Mouse (Mus musculus) heart, embryonic 10.5 days (tissue): ENCODE data around the gene Tbc1d23. TPM values are rescaled to one million over a fixed set of nuclear protein-coding genes. Genes with fewer than 3 reads are reported as not detected.
"Not testable (repeated sequence)": the region's sequence is repeated elsewhere in the genome, so short reads cannot be mapped to it uniquely, and the experiment has no call there.

ENCODE experiments used
- DNase-seq: peaks from one replicate; pipeline ENCODE4 v3.0.0-alpha.2; 2017; ENCODE audit warnings: low spot score
- H3K27ac ChIP-seq: fragments of 300-500 bp; sonication (generic); 2 replicates; pipeline ENCODE4 v1.5.1; 2016; ENCODE audit warnings: mild to moderate bottlenecking
- H3K27me3 ChIP-seq: fragments of 300-500 bp; sonication (generic); 2 replicates; pipeline ENCODE4 v1.6.1; 2016; ENCODE audit warnings: mild to moderate bottlenecking; ENCODE audit not compliant: poor library complexity, insufficient read depth, severe bottlenecking
- H3K36me3 ChIP-seq: fragments of 300-500 bp; sonication (generic); 2 replicates; pipeline ENCODE4 v1.6.1; 2016; ENCODE audit warnings: mild to moderate bottlenecking, moderate library complexity
- H3K4me1 ChIP-seq: fragments of 300-500 bp; sonication (generic); 2 replicates; pipeline ENCODE4 v1.6.1; 2016; ENCODE audit warnings: mild to moderate bottlenecking
- H3K4me3 ChIP-seq: fragments of 300-500 bp; sonication (generic); 2 replicates; pipeline ENCODE4 v1.5.1; 2016; ENCODE audit warnings: mild to moderate bottlenecking, moderate library complexity
- H3K9me3 ChIP-seq: fragments of 300-500 bp; sonication (generic); 2 replicates; pipeline ENCODE4 v1.6.1; 2016; ENCODE audit warnings: mild to moderate bottlenecking, moderate library complexity
- WGBS: fragments of 180-500 bp; shearing (Covaris S2); methylation state at CpG from one replicate; pipeline ENCODE4 v1.1.7; 2016; 5-methylcytosine and 5-hydroxymethylcytosine counted together
- polyA plus RNA-seq: library from polyadenylated mRNA; unstranded; fragments of >200 nt; fragmentation: Nextera tagmentation; extraction: Ambion mirVana; gene quantifications from 2 replicates; pipeline ENCODE4 v1.2.1, GENCODE M21; 2016

The Tbc1d23 gene
- polyA plus RNA-seq, 1 experiment from 2014 or later, result 16.7 TPM

DNA sequence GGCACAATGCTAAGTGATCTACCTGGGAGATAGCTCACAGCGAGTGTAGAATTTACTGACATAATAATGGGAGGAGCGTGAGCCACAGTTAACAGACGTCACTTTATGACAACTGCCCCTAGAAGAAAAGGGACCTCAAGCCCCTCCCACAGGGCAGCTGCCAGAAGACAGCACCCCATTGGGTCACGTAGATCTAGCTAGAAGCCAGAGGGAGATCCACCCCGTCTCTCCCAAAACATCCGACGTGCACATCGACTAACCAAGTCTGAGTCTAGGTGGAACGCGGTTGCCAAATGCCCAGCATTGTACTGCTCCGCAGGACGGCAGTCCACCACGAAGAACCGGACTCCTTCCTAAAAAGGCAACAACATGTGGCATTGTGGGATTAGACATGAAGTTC, 40.1 kb downstream of the Tbc1d23 start:
- 93% methylated on average over 14 of the region's 14 CpGs for WGBS
- peaks cover 31% of the 10 kb centered on the region for H3K36me3 ChIP-seq

DNA sequence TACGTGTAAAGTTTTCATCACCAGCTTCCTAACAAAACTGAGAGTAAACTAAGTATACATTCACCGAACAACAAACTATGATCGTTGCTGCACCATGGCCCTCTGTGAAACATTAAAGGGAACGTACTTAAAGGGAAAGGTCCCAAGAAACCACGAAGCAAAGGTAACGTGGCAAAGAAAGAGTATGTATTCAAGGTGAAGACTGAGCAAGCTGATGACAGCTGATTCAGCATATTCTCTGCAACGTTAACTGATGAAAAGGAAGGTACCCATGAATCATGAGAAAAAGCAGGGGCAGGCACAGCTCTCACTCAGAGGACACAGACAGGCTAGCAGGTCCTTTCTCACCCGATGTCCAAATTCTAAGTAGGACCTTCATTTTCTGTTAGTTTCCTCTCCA, 40.9 kb downstream of the Tbc1d23 start:
- Histone ChIP-seq H3K4me1 (no peaks in the 10 kb centered on the region), H3K27me3 (no peaks in the 10 kb centered on the region), H3K4me3 (no peak overlapping the region), H3K36me3 (peaks cover 39% of the 10 kb centered on the region), H3K9me3 (no peaks in the 10 kb centered on the region), H3K27ac (no peak overlapping the region)
- WGBS, result 85% methylated on average over 8 of the region's 8 CpGs
- no peak for DNase-seq

More for the DNA sequence above, 40.1 kb downstream of the Tbc1d23 start:
- H3K9me3 ChIP-seq, result no peaks in the 10 kb centered on the region
- H3K4me1 ChIP-seq, result no peaks in the 10 kb centered on the region
- no peak overlapping the region for H3K27ac ChIP-seq
- DNase-seq, result no peak
- no peak overlapping the region for H3K4me3 ChIP-seq
- H3K27me3 ChIP-seq, result no peaks in the 10 kb centered on the region

DNA sequence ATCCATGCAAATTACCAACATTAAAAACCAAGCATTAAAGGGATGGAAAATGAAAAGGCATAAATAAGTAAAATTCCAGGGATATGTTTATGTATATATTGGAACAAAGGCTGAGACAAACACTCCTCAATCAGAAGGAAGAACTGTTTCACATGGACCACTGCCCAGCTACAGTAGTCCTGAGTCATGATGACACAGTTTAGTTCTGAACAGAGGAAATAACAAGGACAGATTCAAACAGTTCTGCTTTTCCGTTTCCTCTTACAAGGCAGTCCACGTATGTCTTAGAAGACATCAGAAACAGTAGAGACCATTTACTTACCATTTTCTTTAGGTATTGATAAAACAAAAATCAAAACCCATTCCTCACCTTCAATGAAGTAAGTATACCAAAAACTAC, 41.8 kb downstream of the Tbc1d23 start:
- H3K36me3 ChIP-seq, result peaks cover 36% of the 10 kb centered on the region

DNA sequence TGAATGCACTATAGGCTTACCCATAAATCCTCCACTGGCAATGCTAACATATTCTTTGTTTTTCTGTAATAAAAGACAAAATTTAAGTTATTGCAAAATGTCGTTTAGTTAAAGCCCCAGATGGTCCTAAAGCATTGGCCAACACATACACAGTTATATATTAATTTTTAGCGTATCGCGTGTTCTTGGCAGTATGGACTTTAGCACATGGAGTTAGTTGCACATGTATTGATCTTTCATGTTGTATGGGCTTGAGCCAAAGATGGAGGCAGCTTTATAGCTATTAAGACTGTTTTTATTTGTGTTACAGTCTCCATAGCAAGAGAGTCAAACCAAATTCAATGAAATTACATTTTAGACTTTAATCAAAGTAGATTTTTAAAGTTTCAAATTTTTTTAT, 44.7 kb downstream of the Tbc1d23 start:
- Histone ChIP-seq H3K4me3 (no peak overlapping the region), H3K27ac (no peak overlapping the region), H3K27me3 (no peaks in the 10 kb centered on the region), H3K9me3 (no peaks in the 10 kb centered on the region), H3K4me1 (no peaks in the 10 kb centered on the region), H3K36me3 (peaks cover 55% of the 10 kb centered on the region)
- DNase-seq, result no peak
- 94% methylated on average over 4 of the region's 4 CpGs for WGBS

More for the DNA sequence above, 41.8 kb downstream of the Tbc1d23 start:
- Histone ChIP-seq H3K4me1 (no peaks in the 10 kb centered on the region), H3K27ac (no peak overlapping the region), H3K27me3 (no peaks in the 10 kb centered on the region), H3K9me3 (no peaks in the 10 kb centered on the region), H3K4me3 (no peak overlapping the region)
- WGBS, result 77% methylated on average over 2 of the region's 2 CpGs
- DNase-seq, result no peak

DNA sequence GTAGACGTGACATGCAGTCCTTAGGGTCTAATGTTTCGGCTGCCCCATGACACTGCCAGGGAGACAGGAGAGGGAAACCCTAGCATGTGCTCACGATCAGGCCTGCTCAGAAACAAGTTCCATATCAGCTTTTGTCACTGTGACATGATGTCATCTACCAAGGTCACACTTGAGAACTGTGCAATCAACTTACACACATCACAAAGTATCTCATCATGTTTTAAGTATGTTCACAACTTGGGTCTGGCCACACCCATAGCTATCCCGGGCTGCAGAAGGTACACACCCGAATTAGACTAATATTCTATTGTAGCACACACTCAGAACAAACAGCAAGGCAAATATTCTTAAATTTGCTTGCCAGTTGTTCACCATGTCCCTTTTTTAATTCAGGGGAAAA, 49.3 kb downstream of the Tbc1d23 start:
- WGBS, result 84% methylated on average over 5 of the region's 5 CpGs
- H3K27me3 ChIP-seq, result no peaks in the 10 kb centered on the region
- no peak overlapping the region for H3K4me3 ChIP-seq
- no peaks in the 10 kb centered on the region for H3K4me1 ChIP-seq
- peaks cover 53% of the 10 kb centered on the region for H3K36me3 ChIP-seq
- H3K27ac ChIP-seq, result no peak overlapping the region
- H3K9me3 ChIP-seq, result no peaks in the 10 kb centered on the region
- no peak for DNase-seq

DNA sequence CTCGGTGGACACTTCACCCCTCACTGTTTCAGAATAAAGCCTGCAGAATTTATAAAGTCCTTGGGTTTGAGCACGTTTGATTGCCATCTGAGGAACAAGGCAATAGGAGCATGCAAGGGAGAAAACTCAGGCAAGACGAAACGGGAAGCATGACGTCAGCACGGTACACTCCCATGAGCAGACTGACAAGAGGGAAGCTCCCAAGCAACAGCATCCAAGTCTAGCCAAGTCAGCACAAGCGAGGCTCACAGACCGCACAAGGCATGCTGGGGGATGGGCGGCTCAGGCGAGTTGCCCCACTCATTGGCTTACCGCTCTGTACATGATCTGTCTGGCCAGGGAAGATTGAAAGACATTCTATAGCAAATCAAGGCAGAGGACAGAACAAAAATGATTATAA, 50.1 kb downstream of the Tbc1d23 start:
- Histone ChIP-seq H3K4me3 (no peak overlapping the region), H3K36me3 (peaks cover 61% of the 10 kb centered on the region), H3K27ac (no peak overlapping the region), H3K4me1 (no peaks in the 10 kb centered on the region), H3K27me3 (no peaks in the 10 kb centered on the region), H3K9me3 (no peaks in the 10 kb centered on the region)
- no peak for DNase-seq
- WGBS, result 86% methylated on average over 11 of the region's 11 CpGs

DNA sequence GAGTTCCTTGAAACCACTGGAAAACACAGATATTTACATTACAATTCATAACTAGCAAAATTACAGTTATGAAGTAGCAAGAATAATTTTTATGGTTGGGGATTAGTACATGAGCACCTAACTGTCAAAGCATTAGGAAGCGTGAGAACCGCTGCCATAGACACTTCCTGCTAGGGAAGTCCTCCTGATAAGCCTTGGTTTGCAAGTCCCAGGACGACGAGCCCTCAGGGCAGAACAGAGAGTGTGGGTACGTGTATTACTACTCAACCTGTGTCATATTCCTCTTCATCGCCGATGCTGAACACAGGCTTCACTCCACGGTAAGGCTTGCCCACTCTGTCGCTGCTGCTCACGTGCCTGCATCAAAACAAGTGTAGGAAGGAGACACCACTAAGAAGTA, 53.6 kb downstream of the Tbc1d23 start:
- peaks cover 53% of the 10 kb centered on the region for H3K36me3 ChIP-seq
- H3K27ac ChIP-seq, result no peak overlapping the region
- no peak for DNase-seq
- no peaks in the 10 kb centered on the region for H3K27me3 ChIP-seq
- H3K4me3 ChIP-seq, result no peak overlapping the region
- H3K4me1 ChIP-seq, result no peaks in the 10 kb centered on the region
- H3K9me3 ChIP-seq, result no peaks in the 10 kb centered on the region
- 69% methylated on average over 10 of the region's 10 CpGs for WGBS

DNA sequence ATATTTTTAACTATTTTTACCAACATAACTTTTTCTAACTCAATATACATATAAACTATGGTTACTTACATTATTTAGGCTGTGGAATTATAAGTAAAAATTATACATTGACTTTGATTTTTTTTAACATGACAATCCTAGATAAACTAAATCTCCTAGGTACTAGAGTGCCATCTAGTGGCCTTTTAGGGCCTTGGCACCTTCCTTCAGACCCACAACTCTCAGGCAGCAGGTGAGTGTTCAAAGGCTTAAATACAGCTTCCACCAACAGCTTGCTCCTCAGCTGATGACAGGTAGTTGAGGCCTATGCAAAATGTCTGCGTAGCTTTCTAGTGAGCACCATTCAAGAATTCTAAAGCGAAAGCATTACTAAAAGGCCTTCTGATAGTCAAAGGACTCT, 54.0 kb downstream of the Tbc1d23 start:
- Histone ChIP-seq H3K27me3 (no peaks in the 10 kb centered on the region), H3K4me3 (no peak overlapping the region), H3K4me1 (no peaks in the 10 kb centered on the region), H3K27ac (no peak overlapping the region), H3K9me3 (no peaks in the 10 kb centered on the region), H3K36me3 (peaks cover 53% of the 10 kb centered on the region)
- 59% methylated on average over 2 of the region's 2 CpGs for WGBS
- DNase-seq, result no peak

DNA sequence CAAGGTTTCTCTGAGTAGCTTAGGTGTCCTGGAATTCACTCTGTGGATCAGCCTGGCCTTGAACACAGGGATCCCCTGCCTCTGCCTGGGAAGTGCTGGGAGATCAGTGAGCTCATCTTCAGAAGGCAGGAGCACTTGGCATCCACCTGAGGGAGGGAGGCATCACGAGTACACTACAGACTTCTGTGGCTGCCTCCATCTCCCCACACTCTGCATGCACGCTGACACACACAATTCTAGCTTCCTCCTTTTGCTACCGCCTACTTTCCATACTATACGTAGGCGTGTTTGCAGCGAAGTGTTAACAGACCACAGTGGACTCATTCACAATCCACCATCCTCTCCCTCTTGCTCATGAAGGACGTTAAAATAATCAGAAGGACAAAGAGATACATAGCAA, 55.0 kb downstream of the Tbc1d23 start:
- Histone ChIP-seq H3K4me3 (no peak overlapping the region), H3K27me3 (no peaks in the 10 kb centered on the region), H3K4me1 (no peaks in the 10 kb centered on the region), H3K9me3 (no peaks in the 10 kb centered on the region), H3K36me3 (peaks cover 47% of the 10 kb centered on the region), H3K27ac (no peak overlapping the region)
- 84% methylated on average over 7 of the region's 7 CpGs for WGBS
- no peak for DNase-seq

DNA sequence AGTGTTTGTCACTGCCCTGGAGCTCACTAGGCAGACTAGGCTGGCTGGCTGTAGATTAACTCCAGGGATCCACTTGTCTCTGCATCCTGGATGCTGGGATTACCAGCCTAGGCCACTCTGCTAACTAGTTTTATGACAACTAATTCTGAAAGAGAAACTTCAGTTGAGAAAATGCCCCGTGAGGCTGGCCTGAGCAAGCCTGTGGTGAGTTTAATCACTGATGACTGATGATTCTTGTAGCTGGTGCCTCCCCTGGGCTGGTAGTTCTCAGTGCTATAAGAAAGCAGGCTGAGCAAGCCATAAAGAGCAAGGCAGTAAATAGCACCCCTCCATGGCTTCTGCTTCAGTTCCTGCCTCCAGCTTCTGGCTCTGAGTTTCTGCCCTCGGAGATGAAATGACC, 55.6 kb downstream of the Tbc1d23 start:
- Histone ChIP-seq H3K9me3 (no peaks in the 10 kb centered on the region), H3K4me3 (no peak overlapping the region), H3K4me1 (no peaks in the 10 kb centered on the region), H3K36me3 (peaks cover 47% of the 10 kb centered on the region), H3K27ac (no peak overlapping the region), H3K27me3 (no peaks in the 10 kb centered on the region)
- no peak for DNase-seq
- 81% methylated on average over 2 of the region's 2 CpGs for WGBS

DNA sequence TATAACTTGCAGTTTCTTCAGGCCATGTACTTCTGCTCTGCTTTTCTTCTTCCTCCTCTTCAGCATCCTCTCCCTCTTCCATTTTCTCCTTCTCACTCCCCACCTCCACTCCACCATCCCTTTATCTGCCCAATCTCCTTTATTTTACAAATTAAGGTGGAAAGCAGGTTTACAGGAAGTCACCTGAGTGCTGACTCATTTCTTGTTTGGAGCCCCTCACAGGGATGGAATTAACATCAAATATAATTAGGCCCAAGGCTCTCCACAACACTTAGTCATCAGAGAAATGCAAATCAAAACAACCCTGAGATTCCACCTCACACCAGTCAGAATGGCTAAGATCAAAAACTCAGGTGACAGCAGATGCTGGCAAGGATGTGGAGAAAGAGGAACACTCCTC, 56.8 kb downstream of the Tbc1d23 start:
- not testable (repeated sequence) for H3K27me3 ChIP-seq, H3K4me3 ChIP-seq, H3K9me3 ChIP-seq, DNase-seq, H3K4me1 ChIP-seq, H3K27ac ChIP-seq
- H3K36me3 ChIP-seq, result peaks cover 41% of the 10 kb centered on the region

DNA sequence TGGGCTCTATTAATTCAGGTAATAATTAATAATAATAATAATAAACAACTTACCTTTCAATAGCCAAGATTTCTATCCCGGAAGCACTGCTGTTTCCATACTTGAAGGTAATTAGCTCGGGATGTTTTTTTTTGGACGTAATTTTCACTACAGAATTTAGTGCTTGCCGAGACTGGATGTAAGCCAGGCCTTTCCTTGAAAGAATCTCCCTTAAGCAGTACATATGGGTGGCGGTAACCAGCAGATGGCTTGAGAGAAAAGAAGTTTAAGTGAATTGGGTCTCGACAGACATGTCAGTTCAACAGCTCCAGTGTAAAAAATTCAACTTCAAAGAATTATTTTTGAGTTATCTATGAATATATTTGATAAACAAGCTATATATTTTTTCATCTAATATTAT, 59.7 kb downstream of the Tbc1d23 start:
- H3K36me3 ChIP-seq, result peaks cover 34% of the 10 kb centered on the region
- no peaks in the 10 kb centered on the region for H3K9me3 ChIP-seq
- peaks cover 3% of the 10 kb centered on the region; the same call in 1 of the 2 replicates for H3K4me1 ChIP-seq
- no peak for DNase-seq
- no peak overlapping the region for H3K4me3 ChIP-seq
- no peaks in the 10 kb centered on the region for H3K27me3 ChIP-seq
- WGBS, result 89% methylated on average over 6 of the region's 6 CpGs
- H3K27ac ChIP-seq, result no peak overlapping the region

DNA sequence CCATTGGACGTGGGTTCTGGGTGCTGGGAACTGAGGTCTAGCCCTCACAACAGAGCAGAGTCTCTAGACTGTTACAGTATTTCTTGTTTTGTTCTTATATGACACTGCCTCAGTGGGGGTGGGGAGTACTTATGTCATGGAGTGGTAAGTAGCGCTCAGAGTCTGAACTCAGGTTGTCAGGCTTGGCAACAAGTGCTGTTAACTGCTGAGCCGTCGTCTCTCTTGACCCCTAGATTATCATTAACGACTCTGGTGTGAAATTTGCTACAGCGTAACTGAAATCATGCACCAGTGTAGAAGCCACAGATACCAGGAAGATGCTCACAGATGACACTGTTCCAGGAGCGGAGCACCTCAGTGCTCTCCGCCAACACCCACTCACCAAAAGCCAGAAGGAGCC, 60.1 kb downstream of the Tbc1d23 start:
- no peaks in the 10 kb centered on the region for H3K27me3 ChIP-seq
- no peak for DNase-seq
- WGBS, result 89% methylated on average over 8 of the region's 8 CpGs
- H3K36me3 ChIP-seq, result peaks cover 30% of the 10 kb centered on the region
- H3K4me3 ChIP-seq, result no peak overlapping the region
- no peaks in the 10 kb centered on the region for H3K9me3 ChIP-seq
- peaks cover 3% of the 10 kb centered on the region; the same call in 1 of the 2 replicates for H3K4me1 ChIP-seq
- no peak overlapping the region for H3K27ac ChIP-seq

DNA sequence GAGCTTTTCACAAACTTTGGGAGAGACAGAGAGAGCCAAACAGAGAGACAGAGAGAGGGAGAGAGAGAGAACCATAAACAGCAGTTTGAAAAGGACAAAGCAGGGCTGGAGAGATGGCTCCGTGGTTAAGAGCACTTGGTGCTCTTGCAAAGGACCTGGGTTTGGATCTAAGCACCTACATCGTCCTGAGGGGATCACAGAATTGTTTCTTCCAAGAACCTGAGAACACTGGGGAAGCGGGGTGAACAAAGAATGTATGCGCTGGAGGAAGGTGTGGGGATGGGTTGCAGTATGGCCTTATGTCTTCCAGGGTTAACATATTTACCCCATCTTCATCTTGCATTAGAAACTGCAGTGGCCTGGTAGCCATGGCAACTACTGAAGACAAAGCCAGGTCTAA, 63.1 kb downstream of the Tbc1d23 start:
- 72% methylated on average over 4 of the region's 4 CpGs for WGBS
- H3K9me3 ChIP-seq, result no peaks in the 10 kb centered on the region
- H3K27me3 ChIP-seq, result no peaks in the 10 kb centered on the region
- no peak for DNase-seq
- peaks cover 16% of the 10 kb centered on the region for H3K36me3 ChIP-seq
- peaks cover 3% of the 10 kb centered on the region; the same call in 1 of the 2 replicates for H3K4me1 ChIP-seq
- no peak overlapping the region for H3K4me3 ChIP-seq
- H3K27ac ChIP-seq, result no peak overlapping the region
